Mouse (Mus musculus): ENCODE results near the gene Dok3. TPM values are rescaled to one million over a fixed set of nuclear protein-coding genes. Genes with fewer than 3 reads are reported as not detected.

The Dok3 gene
- total and polyA plus RNA-seq, 3 experiments: 9.0 to 38.4 (median 30.3) TPM

DNA sequence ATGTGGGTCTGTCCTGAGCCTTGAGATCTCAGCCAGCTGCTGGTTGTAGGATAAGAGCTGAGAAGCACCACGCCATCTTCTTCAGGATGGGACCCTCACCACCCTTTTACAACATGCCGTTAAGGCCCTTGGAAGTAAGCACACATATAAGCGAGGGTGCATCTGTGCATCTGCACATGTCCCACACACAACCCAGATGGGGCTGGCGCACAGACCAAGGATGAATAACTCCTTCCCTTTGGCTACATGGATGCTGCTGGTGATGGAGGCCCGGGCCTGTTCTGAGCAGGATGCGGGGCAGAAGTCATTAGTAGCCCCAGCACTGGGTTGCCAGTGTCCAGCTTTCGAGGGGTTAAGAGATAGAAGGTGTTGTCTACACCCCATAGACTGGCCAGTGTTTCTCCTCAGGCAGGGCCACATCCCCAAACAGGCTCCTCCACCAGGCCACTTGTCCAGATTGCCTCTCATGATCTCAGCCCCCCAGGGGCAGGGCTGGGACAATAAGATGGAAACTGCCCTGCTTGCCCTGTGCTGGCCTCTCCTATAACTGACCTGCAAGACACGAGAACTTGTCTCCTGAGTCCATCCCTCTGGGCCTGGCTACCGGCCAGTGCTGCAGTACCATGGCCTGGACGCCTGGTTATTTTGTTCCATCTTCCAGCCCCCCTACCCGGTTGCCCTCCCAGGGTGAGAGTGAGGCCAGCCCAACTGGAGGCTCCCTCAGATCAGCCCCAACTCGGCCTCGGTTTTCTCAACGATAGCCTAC lies 42.9 kb downstream of the Dok3 start:
- dilution Hi-C loops (cut with MboI; ENCODE audit: extremely low pct_ligation_motif_present, extremely low pct_unique_long_range_greater_than_20kb, low sequenced_read_pairs) (no loop called here), in situ Hi-C loops (cut with MboI; ENCODE audit: low pct_ligation_motif_present, low pct_unique_long_range_greater_than_20kb, low sequenced_read_pairs) (no loop called here)
- Histone ChIP-seq H3K27ac (ENCODE audit: insufficient read depth, low read depth) (no peak overlapping the region), H3K4me1 (ENCODE audit: control insufficient read depth in 1 of 2, insufficient read depth in 2 of 2) (peaks cover 5 to 10% of the 10 kb centered on the region in 2 experiments; a peak in 3 of 4 replicates), H3K9me3 (replicated peaks; ENCODE audit: low read length) (no peaks in the 10 kb centered on the region), H3K79me2 (replicated peaks; ENCODE audit: control insufficient read depth, extremely low read depth, insufficient read depth, poor library complexity, severe bottlenecking) (no peaks in the 10 kb centered on the region), H3K27me3 (replicated peaks) (peaks cover 87% of the 10 kb centered on the region), H3K4me3 (replicated peaks in 1 of 3; ENCODE audit: low read depth in 2 of 3, low read length in 2 of 3, poor library complexity in 1 of 3) (no peak overlapping the region), H3K36me3 (replicated peaks in 1 of 2; ENCODE audit: control insufficient read depth in 1 of 2, insufficient read depth in 1 of 2, low read length in 1 of 2) (no peaks in the 10 kb centered on the region), H3K4me2 (ENCODE audit: insufficient read depth, low read depth, poor library complexity, severe bottlenecking) (no peak overlapping the region), H3K9ac (ENCODE audit: insufficient read depth, low read depth) (no peak overlapping the region)
- no peak for DNase-seq (ENCODE audit: extremely low read depth)
- TF ChIP-seq ZC3H11A (IDR thresholded peaks at IDR 0.05; ENCODE audit: low read depth, low read length): no peak
- no peak for TF ChIP-seq CHD1 (IDR thresholded peaks at IDR 0.05; ENCODE audit: low read depth, low read length)
- TF ChIP-seq HCFC1 (IDR thresholded peaks at IDR 0.05; ENCODE audit: low read depth, low read length): no peak
- TF ChIP-seq ETS1 (conservative IDR thresholded peaks at IDR 0.05; ENCODE audit: low read depth, low read length): no peak
- no peak for TF ChIP-seq POLR2AphosphoS2 (IDR thresholded peaks at IDR 0.05; ENCODE audit: low read depth, low read length)
- no peak for TF ChIP-seq NELFE (IDR thresholded peaks at IDR 0.05; ENCODE audit: low read depth, low read length)
- TF ChIP-seq GABPA (IDR thresholded peaks at IDR 0.05; ENCODE audit: insufficient replicate concordance, low read depth, low read length): no peak
- no peak for TF ChIP-seq RAD21 (IDR thresholded peaks at IDR 0.05; ENCODE audit: low read depth, low read length)
- TF ChIP-seq PAX5 (IDR thresholded peaks at IDR 0.05; ENCODE audit: low read length): no peak

DNA sequence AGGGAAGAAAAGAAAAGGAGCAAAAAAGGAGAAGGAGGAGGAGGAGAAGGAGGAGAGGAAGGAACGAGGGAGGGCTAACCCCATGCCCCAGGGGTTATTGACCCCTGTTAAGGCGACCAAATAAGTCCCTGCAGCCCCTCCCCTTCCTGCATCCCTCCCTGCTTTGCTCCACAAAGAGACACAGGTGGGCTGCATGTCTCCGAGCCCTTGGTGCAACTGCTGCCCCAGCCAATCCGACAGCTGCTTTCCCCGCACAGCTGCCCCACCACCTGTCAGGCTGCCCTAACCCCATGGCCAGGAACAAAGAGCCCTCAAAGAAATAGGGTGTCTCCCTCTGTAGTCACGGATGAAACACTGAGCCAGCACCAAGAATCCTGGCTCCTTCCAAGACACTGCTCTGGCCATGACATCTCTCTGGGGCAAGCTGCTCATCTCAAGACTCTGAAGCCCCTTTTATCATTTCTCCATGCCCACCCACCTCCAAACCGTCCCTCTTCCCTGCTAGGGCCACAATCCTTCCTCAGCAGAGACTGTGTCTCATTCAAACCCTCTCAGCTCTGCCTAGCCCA lies 44.5 kb downstream of the Dok3 start:
- no peak overlapping the region for H3K4me2 ChIP-seq (ENCODE audit: insufficient read depth, low read depth, poor library complexity, severe bottlenecking)
- H3K27me3 ChIP-seq (replicated peaks): peaks cover 95% of the 10 kb centered on the region
- dilution Hi-C loops (cut with MboI; ENCODE audit: extremely low pct_ligation_motif_present, extremely low pct_unique_long_range_greater_than_20kb, low sequenced_read_pairs): no loop called here
- no peaks in the 10 kb centered on the region for H3K79me2 ChIP-seq (replicated peaks; ENCODE audit: control insufficient read depth, extremely low read depth, insufficient read depth, poor library complexity, severe bottlenecking)
- no peaks in the 10 kb centered on the region for H3K36me3 ChIP-seq (replicated peaks in 1 of 2; ENCODE audit: control insufficient read depth in 1 of 2, insufficient read depth in 1 of 2, low read length in 1 of 2)
- no peak for TF ChIP-seq ELF1 (IDR thresholded peaks at IDR 0.05; ENCODE audit: low read depth, low read length)
- TF ChIP-seq SIN3A (IDR thresholded peaks at IDR 0.05; ENCODE audit: low read length): no peak
- no peak for TF ChIP-seq POLR2AphosphoS2 (IDR thresholded peaks at IDR 0.05; ENCODE audit: low read depth, low read length)
- no peak for TF ChIP-seq MYC (IDR thresholded peaks at IDR 0.05; ENCODE audit: low read depth, low read length)
- no peak for TF ChIP-seq TCF12 (IDR thresholded peaks at IDR 0.05; ENCODE audit: low read depth, low read length)
- no peak for TF ChIP-seq IRF4 (IDR thresholded peaks at IDR 0.05; ENCODE audit: low read depth, low read length)
- no peak for TF ChIP-seq ZKSCAN1 (IDR thresholded peaks at IDR 0.05; ENCODE audit: borderline replicate concordance, low read depth, low read length)
- no peak for TF ChIP-seq MEF2A (IDR thresholded peaks at IDR 0.05; ENCODE audit: borderline replicate concordance, low read depth, low read length)
- no peak for TF ChIP-seq POLR2A (IDR thresholded peaks at IDR 0.05; ENCODE audit: low read depth, low read length)
- peaks cover 4% of the 10 kb centered on the region for H3K9me3 ChIP-seq (replicated peaks; ENCODE audit: low read length)
- H3K4me1 ChIP-seq (ENCODE audit: control insufficient read depth in 1 of 2, insufficient read depth in 2 of 2): peaks cover 5 to 10% of the 10 kb centered on the region in 2 experiments; a peak in 3 of 4 replicates
- no peak overlapping the region for H3K4me3 ChIP-seq (replicated peaks in 1 of 3; ENCODE audit: low read depth in 2 of 3, low read length in 2 of 3, poor library complexity in 1 of 3)
- in situ Hi-C loops (cut with MboI; ENCODE audit: low pct_ligation_motif_present, low pct_unique_long_range_greater_than_20kb, low sequenced_read_pairs): no loop called here
- DNase-seq (ENCODE audit: extremely low read depth): no peak
- no peak overlapping the region for H3K9ac ChIP-seq (ENCODE audit: insufficient read depth, low read depth)
- no peak overlapping the region for H3K27ac ChIP-seq (ENCODE audit: insufficient read depth, low read depth)

All from CH12.LX (cell line).